Comparison of ENCODE assay signal across 8 mouse cellular contexts in the genomic region with DNA sequence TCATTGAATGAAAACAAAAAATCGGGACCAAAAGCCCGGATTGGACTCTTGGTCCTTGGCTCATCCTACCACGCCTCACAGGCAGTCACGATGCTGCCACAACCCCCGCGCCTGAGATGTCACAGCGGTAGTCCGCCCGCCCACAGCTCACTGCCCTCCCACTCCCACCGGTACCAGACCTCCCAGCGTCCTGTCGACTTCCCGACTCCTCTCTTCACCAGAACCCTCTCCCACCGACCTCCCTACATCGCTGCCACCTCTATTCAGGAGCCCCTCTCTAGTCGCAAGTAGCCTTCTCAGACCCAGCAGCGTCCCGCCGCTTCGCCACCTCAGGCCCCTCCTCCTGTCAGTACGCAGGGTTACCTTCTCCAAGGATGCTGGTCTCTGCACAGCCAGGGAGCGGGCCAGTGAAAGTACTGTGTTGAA. TPM values are rescaled to one million over a fixed set of nuclear protein-coding genes. Genes with fewer than 3 reads are reported as not detected.
DNase-seq lines count a peak whose midpoint lies in the region; ATAC-seq and TF ChIP-seq lines count a peak whose summit lies in the region.

No protein-coding gene starts in this region.

- H3K9ac ChIP-seq in hindbrain, embryonic 14.5 days = peak overlapping the region; percentile 68
- peak overlapping the region; percentile 52 for H3K9ac ChIP-seq in lung, postnatal 0 days (replicated peaks; ENCODE audit: low read depth)

- peak overlapping the region; percentile 56 for H3K4me3 ChIP-seq in hindbrain, embryonic 14.5 days (replicated peaks; ENCODE audit: low read length)
- peak overlapping the region; percentile 80 for H3K4me3 ChIP-seq in lung, postnatal 0 days (ENCODE audit: low read depth, low read length)

- peak overlapping the region; percentile 88 for H3K27ac ChIP-seq in hindbrain, embryonic 14.5 days
- peak overlapping the region; percentile 64 for H3K27ac ChIP-seq in lung, postnatal 0 days (ENCODE audit: low read length)

- H3K9me3 ChIP-seq in hindbrain, embryonic 14.5 days (ENCODE audit: control insufficient read depth, low read length) = no peaks in the 10 kb centered on the region
- H3K9me3 ChIP-seq in lung, postnatal 0 days (ENCODE audit: low read length) = no peaks in the 10 kb centered on the region

- peaks cover 10% of the 10 kb centered on the region; the same call in 1 of the 2 replicates for H3K36me3 ChIP-seq in hindbrain, embryonic 14.5 days (replicated peaks; ENCODE audit: control insufficient read depth, insufficient read depth)
- H3K36me3 ChIP-seq in lung, postnatal 0 days (ENCODE audit: insufficient read depth, low read length) = no peaks in the 10 kb centered on the region

- no peak for TF ChIP-seq CTCF in lung, postnatal 0 days (IDR thresholded peaks at IDR 0.05)

- TF ChIP-seq EP300 in lung, postnatal 0 days (IDR thresholded peaks at IDR 0.05) = no peak

- no peaks in the 10 kb centered on the region for H3K27me3 ChIP-seq in hindbrain, embryonic 14.5 days (ENCODE audit: control insufficient read depth, insufficient read depth, low read length)
- no peaks in the 10 kb centered on the region for H3K27me3 ChIP-seq in lung, postnatal 0 days (replicated peaks; ENCODE audit: insufficient read depth, low read length)

- peak overlapping the region; percentile 78 for H3K4me2 ChIP-seq in hindbrain, embryonic 14.5 days (replicated peaks)
- H3K4me2 ChIP-seq in lung, postnatal 0 days (replicated peaks; ENCODE audit: low read depth, low read length) = peak overlapping the region; percentile 75

- WGBS in hindbrain, embryonic 14.5 days = under 1% methylated on average over 22 of the region's 22 CpGs
- WGBS in lung, postnatal 0 days = 0% methylated on average over 22 of the region's 22 CpGs

- no peak for DNase-seq in cerebellum, adult 8-10 months
- DNase-seq in cerebellum, adult 18-20 months = peak; percentile 74
- peak; percentile 67 to 77 for DNase-seq in frontal cortex, postnatal 25 days (ENCODE audit: low spot score in 2 of 2)
- DNase-seq in hindbrain, embryonic 14.5 days (ENCODE audit: low spot score) = peak; percentile 61
- peak; percentile 66 to 75 for DNase-seq in layer of hippocampus, postnatal 25 days (ENCODE audit: extremely low spot score in 1 of 2, low spot score in 1 of 2)
- DNase-seq in lung, postnatal 0 days (ENCODE audit: low spot score) = no peak
- peak; percentile 88 to 91 for DNase-seq in right cerebral cortex, adult 2 months (ENCODE audit: low spot score in 2 of 2)

- ATAC-seq in cerebellum, adult (ENCODE audit: insufficient number of reproducible peaks, low FRiP score, low TSS enrichment) = peak; percentile 72
- peak; percentile 88 for ATAC-seq in hindbrain, embryonic 14.5 days (ENCODE audit: low FRiP score)
- peak; percentile 71 for ATAC-seq in lung, postnatal 0 days

- H3K4me1 ChIP-seq in hindbrain, embryonic 14.5 days (replicated peaks; ENCODE audit: control insufficient read depth, insufficient read depth, low read length) = peaks cover 29% of the 10 kb centered on the region
- peaks cover 14% of the 10 kb centered on the region; the same call in 1 of the 2 replicates for H3K4me1 ChIP-seq in lung, postnatal 0 days (ENCODE audit: insufficient read depth, low read depth, low read length)

RNA-seq across cellular contexts. Expression of a gene that starts 0.5 kb away (rescaled TPM):
- 10.3 and 10.8 TPM in 2 replicates for polyA plus RNA-seq in hindbrain, embryonic 14.5 days (2014; fragmentation: Nextera tagmentation; extraction: Ambion mirVana)
- total RNA-seq in layer of hippocampus, postnatal 25 days (2021) = 10 to 100 TPM; 20.9 to 24.0 TPM
- polyA plus RNA-seq in lung, postnatal 0 days (2015; fragmentation: Nextera tagmentation; extraction: Ambion mirVana) = 11.5 and 13.4 TPM in 2 replicates

RNA-seq across cellular contexts. Expression of a gene that starts 0.8 kb away (rescaled TPM):
- 70.9 and 74.0 TPM in 2 replicates for polyA plus RNA-seq in hindbrain, embryonic 14.5 days (2014; fragmentation: Nextera tagmentation; extraction: Ambion mirVana)
- 100 to 1,000 TPM; 254 to 282 TPM for total RNA-seq in layer of hippocampus, postnatal 25 days (2021)
- 14.2 and 17.1 TPM in 2 replicates for polyA plus RNA-seq in lung, postnatal 0 days (2015; fragmentation: Nextera tagmentation; extraction: Ambion mirVana)

RNA-seq across cellular contexts. Expression of a gene that starts 46.5 kb away (rescaled TPM):
- polyA plus RNA-seq in hindbrain, embryonic 14.5 days (2014; fragmentation: Nextera tagmentation; extraction: Ambion mirVana) = 65.0 and 78.5 TPM in 2 replicates
- total RNA-seq in layer of hippocampus, postnatal 25 days (2021) = 10 to 100 TPM; 34.3 to 38.5 TPM
- 33.1 and 39.6 TPM in 2 replicates for polyA plus RNA-seq in lung, postnatal 0 days (2015; fragmentation: Nextera tagmentation; extraction: Ambion mirVana)

Comparison
In these comparisons a context has a peak if more than half of its experiments do, and no peak if none do; other contexts are left out.
1. DNase-seq: peak in cerebellum, adult 18-20 months (2 of 2), frontal cortex, postnatal 25 days (2 of 2), hindbrain, embryonic 14.5 days (single experiment), layer of hippocampus, postnatal 25 days (2 of 2) and right cerebral cortex, adult 2 months (2 of 2); none in cerebellum, adult 8-10 months (single experiment) and lung, postnatal 0 days (single experiment).
2. Peak in every context shown above with its lines, with median percentiles within 50 percentile points of each other: ATAC-seq.